Mouse (Mus musculus): Measurements from ENCODE around the gene Gm20388. TPM values are rescaled to one million over a fixed set of nuclear protein-coding genes. Genes with fewer than 3 reads are reported as not detected.

Gene Gm20388
- polyA plus RNA-seq, 1 experiment from 2014 or later: 5.3 TPM

DNA sequence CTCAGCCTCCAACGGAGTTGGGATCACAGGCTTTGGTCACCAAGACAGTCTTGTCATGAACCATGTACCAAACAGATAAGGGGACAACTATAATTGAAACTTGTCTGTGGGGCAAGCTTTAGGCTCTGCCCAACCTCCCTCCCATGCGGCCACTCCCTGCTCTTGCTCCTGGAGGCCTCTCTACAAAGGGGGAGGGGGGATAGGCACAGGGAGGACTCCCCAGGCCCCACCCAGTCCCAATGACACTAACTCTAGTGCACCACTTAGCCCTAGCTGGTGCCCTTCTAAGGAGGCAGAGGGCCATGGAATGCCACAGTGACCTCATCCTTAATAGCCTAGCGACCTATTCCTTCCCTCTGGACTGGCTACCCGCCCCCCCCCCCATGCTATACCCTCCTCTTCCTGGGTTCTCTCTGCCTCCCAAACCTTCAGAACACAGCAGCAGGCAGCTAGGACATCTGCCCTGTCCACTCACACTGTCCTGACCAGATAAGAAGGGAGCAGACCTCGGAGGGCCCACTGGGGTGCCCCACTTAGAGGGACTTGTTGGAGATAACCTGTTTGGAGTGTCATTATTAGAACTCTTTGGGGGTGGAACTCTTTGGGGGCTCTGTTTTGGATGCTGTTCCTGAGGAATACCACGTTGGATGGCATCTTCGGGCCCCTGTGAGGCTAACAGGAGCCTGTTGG lies 2635.6 kb downstream of the Gm20388 start:
- WGBS: 46% methylated on average over 7 of the region's 7 CpGs
- peaks cover 7% of the 10 kb centered on the region; the same call in 1 of the 2 replicates for H3K36me3 ChIP-seq (ENCODE audit: control insufficient read depth, insufficient read depth, low read length)
- ATAC-seq (replicated peaks; ENCODE audit: low FRiP score): peak; percentile 89

GRCm38 (mm10) chr8:122546811-122547453 lies 2636.3 kb downstream of the Gm20388 start:
- H3K27ac ChIP-seq (ENCODE audit: low read depth, low read length): peak overlapping the region; percentile 89
- H3K4me2 ChIP-seq: peak overlapping the region; percentile 85
- H3K9ac ChIP-seq (ENCODE audit: low read depth, low read length): peak overlapping the region; percentile 95
- peaks cover 7% of the 10 kb centered on the region; the same call in 1 of the 2 replicates for H3K36me3 ChIP-seq (ENCODE audit: control insufficient read depth, insufficient read depth, low read length)
- H3K4me3 ChIP-seq (ENCODE audit: low read depth, low read length): peak overlapping the region; percentile 85
- H3K27me3 ChIP-seq (replicated peaks; ENCODE audit: control insufficient read depth, insufficient read depth, low read length): no peaks in the 10 kb centered on the region
- DNase-seq (ENCODE audit: low spot score): peak; percentile 34
- H3K9me3 ChIP-seq (ENCODE audit: control insufficient read depth, low read length): no peaks in the 10 kb centered on the region
- whole genome bisulfite sequencing: 69% methylated on average over 24 of the region's 24 CpGs
- ATAC-seq (replicated peaks; ENCODE audit: low FRiP score): no peak
- peaks cover 63% of the 10 kb centered on the region for H3K4me1 ChIP-seq (replicated peaks; ENCODE audit: control insufficient read depth, insufficient read depth, low read length)

More for the DNA sequence above, 2635.6 kb downstream of the Gm20388 start:
- H3K4me3 ChIP-seq (ENCODE audit: low read depth, low read length): peak overlapping the region; percentile 85
- no peaks in the 10 kb centered on the region for H3K27me3 ChIP-seq (replicated peaks; ENCODE audit: control insufficient read depth, insufficient read depth, low read length)
- peak overlapping the region; percentile 89 for H3K27ac ChIP-seq (ENCODE audit: low read depth, low read length)
- peak overlapping the region; percentile 95 for H3K9ac ChIP-seq (ENCODE audit: low read depth, low read length)
- H3K9me3 ChIP-seq (ENCODE audit: control insufficient read depth, low read length): no peaks in the 10 kb centered on the region
- H3K4me2 ChIP-seq: peak overlapping the region; percentile 85
- peaks cover 64% of the 10 kb centered on the region for H3K4me1 ChIP-seq (replicated peaks; ENCODE audit: control insufficient read depth, insufficient read depth, low read length)
- DNase-seq (ENCODE audit: low spot score): peak; percentile 52

- H3K9me3 ChIP-seq (ENCODE audit: control insufficient read depth, low read length): no peaks in the 10 kb centered on the region
- peak overlapping the region; percentile 89 for H3K27ac ChIP-seq (ENCODE audit: low read depth, low read length)
- ATAC-seq (replicated peaks; ENCODE audit: low FRiP score): peak; percentile 68
- no peaks in the 10 kb centered on the region for H3K27me3 ChIP-seq (replicated peaks; ENCODE audit: control insufficient read depth, insufficient read depth, low read length)
- WGBS: 15% methylated on average over 5 of the region's 5 CpGs
- peaks cover 7% of the 10 kb centered on the region; the same call in 1 of the 2 replicates for H3K36me3 ChIP-seq (ENCODE audit: control insufficient read depth, insufficient read depth, low read length)
- peaks cover 57% of the 10 kb centered on the region for H3K4me1 ChIP-seq (replicated peaks; ENCODE audit: control insufficient read depth, insufficient read depth, low read length)
- H3K4me2 ChIP-seq: peak overlapping the region; percentile 85
- DNase-seq (ENCODE audit: low spot score): peak; percentile 68
- peak overlapping the region; percentile 85 for H3K4me3 ChIP-seq (ENCODE audit: low read depth, low read length)
- peak overlapping the region; percentile 95 for H3K9ac ChIP-seq (ENCODE audit: low read depth, low read length)
Observed at GRCm38 (mm10) chr8:122547815-122548214, 2637.2 kb downstream of the Gm20388 start.

DNA sequence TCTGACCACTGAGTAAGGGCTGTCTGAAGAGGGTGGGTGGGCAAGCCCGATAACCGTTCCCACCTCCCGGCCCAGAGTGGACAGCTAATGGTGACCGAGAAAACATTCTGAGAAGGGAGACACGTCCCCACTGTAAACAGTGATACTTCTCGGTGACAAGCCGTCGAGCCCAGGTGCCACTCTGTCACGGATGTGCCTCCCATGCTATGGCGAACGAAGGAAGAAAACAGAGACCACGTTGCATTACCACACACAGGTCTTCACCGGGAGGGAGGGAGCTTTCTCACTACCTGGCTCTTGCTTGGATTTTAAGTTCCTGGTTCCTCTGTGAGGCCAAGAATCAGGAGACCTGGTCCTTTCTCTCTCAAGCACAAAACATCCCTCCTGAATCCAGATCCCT lies 2637.7 kb downstream of the Gm20388 start:
- WGBS: 40% methylated on average over 13 of the region's 13 CpGs
- ATAC-seq (replicated peaks; ENCODE audit: low FRiP score): no peak

GRCm38 (mm10) chr8:122548891-122549439 lies 2638.3 kb downstream of the Gm20388 start:
- H3K9ac ChIP-seq (ENCODE audit: low read depth, low read length): peak overlapping the region; percentile 95
- WGBS: 76% methylated on average over 3 of the region's 3 CpGs
- H3K27me3 ChIP-seq (replicated peaks; ENCODE audit: control insufficient read depth, insufficient read depth, low read length): no peaks in the 10 kb centered on the region
- H3K36me3 ChIP-seq (ENCODE audit: control insufficient read depth, insufficient read depth, low read length): no peaks in the 10 kb centered on the region; the same call in 1 of the 2 replicates
- peak overlapping the region; percentile 85 for H3K4me2 ChIP-seq
- no peaks in the 10 kb centered on the region for H3K9me3 ChIP-seq (ENCODE audit: control insufficient read depth, low read length)
- ATAC-seq (replicated peaks; ENCODE audit: low FRiP score) (no peak), DNase-seq (ENCODE audit: low spot score) (no peak)
- H3K4me1 ChIP-seq (replicated peaks; ENCODE audit: control insufficient read depth, insufficient read depth, low read length): peaks cover 53% of the 10 kb centered on the region
- H3K27ac ChIP-seq (ENCODE audit: low read depth, low read length): peak overlapping the region; percentile 89
- peak overlapping the region; percentile 85 for H3K4me3 ChIP-seq (ENCODE audit: low read depth, low read length)

More for the DNA sequence above, 2637.7 kb downstream of the Gm20388 start:
- Histone ChIP-seq H3K27ac (ENCODE audit: low read depth, low read length) (peak overlapping the region; percentile 89), H3K4me3 (ENCODE audit: low read depth, low read length) (peak overlapping the region; percentile 85), H3K36me3 (ENCODE audit: control insufficient read depth, insufficient read depth, low read length) (peaks cover 5% of the 10 kb centered on the region; the same call in 1 of the 2 replicates), H3K27me3 (replicated peaks; ENCODE audit: control insufficient read depth, insufficient read depth, low read length) (no peaks in the 10 kb centered on the region), H3K4me2 (peak overlapping the region; percentile 85), H3K4me1 (replicated peaks; ENCODE audit: control insufficient read depth, insufficient read depth, low read length) (peaks cover 53% of the 10 kb centered on the region), H3K9me3 (ENCODE audit: control insufficient read depth, low read length) (no peaks in the 10 kb centered on the region), H3K9ac (ENCODE audit: low read depth, low read length) (peak overlapping the region; percentile 95)
- no peak for DNase-seq (ENCODE audit: low spot score)

- Histone ChIP-seq H3K9ac (ENCODE audit: low read depth, low read length) (peak overlapping the region; percentile 95), H3K27ac (ENCODE audit: low read depth, low read length) (peak overlapping the region; percentile 89), H3K4me2 (peak overlapping the region; percentile 85), H3K4me3 (ENCODE audit: low read depth, low read length) (peak overlapping the region; percentile 85), H3K36me3 (ENCODE audit: control insufficient read depth, insufficient read depth, low read length) (no peaks in the 10 kb centered on the region), H3K4me1 (replicated peaks; ENCODE audit: control insufficient read depth, insufficient read depth, low read length) (peaks cover 45% of the 10 kb centered on the region), H3K9me3 (ENCODE audit: control insufficient read depth, low read length) (no peaks in the 10 kb centered on the region), H3K27me3 (replicated peaks; ENCODE audit: control insufficient read depth, insufficient read depth, low read length) (no peaks in the 10 kb centered on the region)
- DNase-seq (ENCODE audit: low spot score): peak; percentile 69
- ATAC-seq (replicated peaks; ENCODE audit: low FRiP score): peak; percentile 13; the same call in 1 of the 2 replicates
- WGBS: 1% methylated on average over 52 of the region's 52 CpGs
Observed at GRCm38 (mm10) chr8:122550234-122550994, 2639.8 kb downstream of the Gm20388 start.

DNA sequence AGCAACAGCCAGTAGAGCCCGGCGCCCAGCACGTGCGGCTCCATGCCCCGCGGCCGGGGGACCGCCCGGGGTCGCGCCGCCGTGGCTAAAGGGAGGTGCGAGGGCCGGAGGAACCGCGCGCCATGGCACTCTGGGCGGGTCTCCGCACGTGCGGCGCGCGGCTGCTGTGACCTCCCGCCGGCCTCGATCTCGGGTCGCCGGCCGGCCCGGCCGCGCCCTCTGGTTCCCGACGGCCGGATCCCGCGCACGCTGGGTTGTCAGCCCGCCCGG lies 2640.3 kb downstream of the Gm20388 start:
- no peaks in the 10 kb centered on the region for H3K36me3 ChIP-seq (ENCODE audit: control insufficient read depth, insufficient read depth, low read length)
- peak overlapping the region; percentile 85 for H3K4me2 ChIP-seq
- peak; percentile 6 for ATAC-seq (replicated peaks; ENCODE audit: low FRiP score)
- no peaks in the 10 kb centered on the region for H3K9me3 ChIP-seq (ENCODE audit: control insufficient read depth, low read length)
- H3K4me1 ChIP-seq (replicated peaks; ENCODE audit: control insufficient read depth, insufficient read depth, low read length): peaks cover 42% of the 10 kb centered on the region
- WGBS: under 1% methylated on average over 42 of the region's 43 CpGs
- peak overlapping the region; percentile 85 for H3K4me3 ChIP-seq (ENCODE audit: low read depth, low read length)
- DNase-seq (ENCODE audit: low spot score): no peak
- H3K27ac ChIP-seq (ENCODE audit: low read depth, low read length): peak overlapping the region; percentile 89
- peak overlapping the region; percentile 95 for H3K9ac ChIP-seq (ENCODE audit: low read depth, low read length)
- H3K27me3 ChIP-seq (replicated peaks; ENCODE audit: control insufficient read depth, insufficient read depth, low read length): no peaks in the 10 kb centered on the region

DNA sequence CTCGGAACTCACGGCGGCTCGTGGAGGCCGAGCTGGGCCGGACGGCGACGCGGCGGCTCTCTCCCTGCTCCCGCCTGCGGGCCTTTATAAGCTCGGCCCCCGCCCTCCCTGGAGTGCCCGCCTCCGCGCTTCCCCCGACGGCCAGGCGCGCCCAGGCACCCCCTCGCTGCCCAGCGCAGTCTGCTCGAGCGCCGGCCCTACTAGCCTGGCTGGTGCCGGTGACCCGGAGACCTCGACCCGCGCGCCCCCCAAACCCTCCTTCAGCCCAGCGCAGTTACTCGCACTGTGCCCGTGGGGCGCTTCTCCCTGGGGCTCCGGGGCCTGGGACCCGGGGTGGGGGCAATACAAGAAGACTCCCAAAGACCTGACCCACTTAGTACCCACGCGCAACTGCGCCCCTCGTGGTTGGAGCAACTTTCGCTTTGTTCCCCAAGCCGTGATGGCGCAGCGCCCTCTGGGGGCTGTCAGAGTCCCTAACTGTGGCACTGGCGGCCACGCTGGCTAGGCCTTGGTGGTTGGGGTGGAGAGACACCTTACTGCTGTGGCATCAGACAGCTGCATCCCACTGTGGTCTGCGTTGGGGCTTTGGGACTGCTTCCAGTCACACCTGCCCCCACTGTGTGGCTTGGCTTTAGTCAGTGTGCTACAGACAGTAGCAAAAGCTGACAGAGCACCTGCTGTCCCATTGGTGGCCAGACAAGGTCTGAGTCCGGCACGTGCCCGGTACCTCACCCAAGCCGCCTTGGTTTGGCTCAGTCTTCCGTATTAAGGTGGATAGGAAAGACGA lies 2640.8 kb downstream of the Gm20388 start, which contains the start of gene Piezo1:
TSS of gene Piezo1 (minus strand) at position 65 of the 787 bp plus-strand sequence.
- Histone ChIP-seq H3K9me3 (ENCODE audit: control insufficient read depth, low read length) (no peaks in the 10 kb centered on the region), H3K4me1 (replicated peaks; ENCODE audit: control insufficient read depth, insufficient read depth, low read length) (peaks cover 42% of the 10 kb centered on the region), H3K4me3 (ENCODE audit: low read depth, low read length) (peak within 1 kb of the TSS; percentile 85), H3K4me2 (peak within 1 kb of the TSS; percentile 85), H3K36me3 (ENCODE audit: control insufficient read depth, insufficient read depth, low read length) (no peaks in the 10 kb centered on the region), H3K27me3 (replicated peaks; ENCODE audit: control insufficient read depth, insufficient read depth, low read length) (no peaks in the 10 kb centered on the region), H3K27ac (ENCODE audit: low read depth, low read length) (peak within 1 kb of the TSS; percentile 89), H3K9ac (ENCODE audit: low read depth, low read length) (peak within 1 kb of the TSS; percentile 95)
- 10% methylated on average over 55 of the region's 56 CpGs for WGBS
- peak; percentile 96 for DNase-seq (ENCODE audit: low spot score)
- peak; percentile 81 for ATAC-seq (replicated peaks; ENCODE audit: low FRiP score)
